Mouse (Mus musculus) forebrain, embryonic 12.5 days (tissue): ENCODE results near the gene Zfp668. TPM values are rescaled to one million over a fixed set of nuclear protein-coding genes. Genes with fewer than 3 reads are reported as not detected.
A peak's percentile ranks its signal among the peaks of the same experiment; 100 is the strongest.
"Not testable (repeated sequence)": the region's sequence is repeated elsewhere in the genome, so short reads cannot be mapped to it uniquely, and the experiment has no call there.

Source experiments
- ATAC-seq: fragments of 200-750 bp; cut with Nextera tagmentation; 2 replicates; pipeline ENCODE4 v1.8.0; 2017; ENCODE audit warnings: moderate TSS enrichment; ENCODE audit not compliant: low FRiP score
- H3K27ac ChIP-seq: fragments of 300-500 bp; sonication (generic); 2 replicates; pipeline ENCODE4 v1.5.1; 2016; ENCODE audit warnings: mild to moderate bottlenecking
- H3K27me3 ChIP-seq: fragments of 300-500 bp; sonication (generic); 2 replicates; pipeline ENCODE4 v1.6.1; 2016; ENCODE audit warnings: mild to moderate bottlenecking
- H3K36me3 ChIP-seq: fragments of 300-500 bp; sonication (generic); replicated peaks from 2 replicates; pipeline ENCODE4 v1.6.1; 2016; ENCODE audit warnings: mild to moderate bottlenecking
- H3K4me1 ChIP-seq: fragments of 300-500 bp; sonication (generic); 2 replicates; pipeline ENCODE4 v1.6.1; 2016
- H3K4me2 ChIP-seq: fragments of 300-500 bp; sonication (generic); 2 replicates; pipeline ENCODE4 v1.6.1; 2016; ENCODE audit warnings: mild to moderate bottlenecking, moderate library complexity
- H3K4me3 ChIP-seq: fragments of 300-500 bp; sonication (generic); replicated peaks from 2 replicates; pipeline ENCODE4 v1.5.1; 2016; ENCODE audit warnings: mild to moderate bottlenecking
- H3K9ac ChIP-seq: fragments of 300-500 bp; sonication (generic); 2 replicates; pipeline ENCODE4 v1.6.1; 2016; ENCODE audit warnings: mild to moderate bottlenecking
- H3K9me3 ChIP-seq: fragments of 300-500 bp; sonication (generic); 2 replicates; pipeline ENCODE4 v1.6.1; 2016
- WGBS: fragments of 180-500 bp; shearing (Covaris S2); methylation state at CpG from one replicate; pipeline ENCODE4 v1.1.7; 2016; 5-methylcytosine and 5-hydroxymethylcytosine counted together
- polyA plus RNA-seq: library from polyadenylated mRNA; unstranded; fragments of >200 nt; fragmentation: Nextera tagmentation; extraction: Ambion mirVana; gene quantifications from 2 replicates; pipeline ENCODE4 v1.2.1, GENCODE M21; 2016

The Zfp668 gene
- polyA plus RNA-seq, 1 experiment from 2014 or later = 33.9 TPM

DNA sequence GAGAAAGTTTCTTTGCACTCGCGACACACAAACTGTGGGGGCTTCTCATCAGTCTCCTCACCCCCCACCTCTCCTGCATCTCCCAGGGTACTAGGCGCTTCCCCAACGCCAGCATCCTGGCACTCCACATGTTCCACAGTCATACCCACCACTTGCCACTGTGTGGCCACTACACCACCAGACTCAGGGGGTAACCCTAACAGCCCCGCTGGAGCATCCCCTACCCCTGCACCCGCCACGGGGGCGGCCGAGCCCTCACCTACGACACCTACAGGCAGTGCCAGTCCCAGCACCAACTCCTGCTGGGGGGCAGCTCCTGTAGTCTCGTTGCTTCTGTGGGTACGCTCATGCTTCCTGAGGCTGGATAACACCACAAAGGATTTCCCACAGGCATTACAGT lies 10.2 kb downstream of the Zfp668 start:
- WGBS = 97% methylated on average over 12 of the region's 12 CpGs
- Histone ChIP-seq H3K27ac (no peak overlapping the region), H3K9me3 (no peaks in the 10 kb centered on the region), H3K4me3 (no peak overlapping the region), H3K4me1 (no peaks in the 10 kb centered on the region), H3K9ac (no peak overlapping the region), H3K36me3 (peaks cover 57% of the 10 kb centered on the region), H3K27me3 (no peaks in the 10 kb centered on the region), H3K4me2 (no peak overlapping the region)
- ATAC-seq = no peak

DNA sequence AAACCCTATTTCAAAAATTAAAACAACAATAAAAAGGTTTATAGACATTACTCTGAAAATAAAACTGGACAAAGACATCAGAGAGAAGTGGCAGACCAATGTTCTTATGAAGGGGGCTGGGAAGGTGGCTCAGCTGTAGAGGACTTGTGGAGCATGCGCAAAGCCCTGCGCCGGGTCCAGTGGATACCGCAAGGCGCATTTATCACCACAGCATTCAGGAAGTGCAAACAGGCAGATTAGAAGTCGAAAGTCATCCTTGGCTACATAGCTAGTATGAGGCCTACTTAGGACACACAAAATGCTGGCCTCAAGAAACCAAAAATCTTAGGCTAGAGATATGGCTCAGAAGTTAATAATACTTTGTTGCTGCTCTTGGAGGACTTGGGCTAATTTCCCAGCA lies 18.4 kb downstream of the Zfp668 start:
- ATAC-seq = no peak
- WGBS = 91% methylated on average over 6 of the region's 6 CpGs
- no peak overlapping the region for H3K4me2 ChIP-seq

DNA sequence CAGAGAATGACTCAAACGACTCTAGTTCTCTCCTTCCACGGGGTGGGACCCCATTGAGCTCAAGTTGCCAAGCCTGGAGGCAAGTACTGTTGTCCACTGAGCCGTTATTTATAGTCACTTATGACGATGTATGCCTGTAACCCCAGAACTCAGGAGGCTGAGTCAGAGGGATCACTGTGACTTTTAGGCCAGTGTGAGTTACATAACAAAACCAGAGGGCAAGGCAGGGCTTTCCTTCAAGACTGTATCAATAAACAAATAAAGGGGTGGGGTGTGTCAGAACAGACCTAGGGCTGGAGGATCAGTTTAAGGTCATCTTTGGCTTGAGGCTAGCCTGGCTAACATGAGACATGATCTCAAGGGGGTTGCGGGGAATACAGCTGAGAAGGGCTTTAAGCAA lies 25.7 kb downstream of the Zfp668 start:
- Histone ChIP-seq H3K9me3 (no peaks in the 10 kb centered on the region), H3K9ac (no peak overlapping the region), H3K4me2 (no peak overlapping the region), H3K27ac (no peak overlapping the region), H3K36me3 (0 out of 2 replicates have a peak, but pooled peaks cover 5% of the 10 kb centered on the region), H3K4me3 (no peak overlapping the region), H3K4me1 (no peaks in the 10 kb centered on the region), H3K27me3 (no peaks in the 10 kb centered on the region)
- WGBS = 75% methylated on average over 5 of the region's 5 CpGs
- no peak for ATAC-seq

More for the DNA sequence above, 18.4 kb downstream of the Zfp668 start:
- H3K4me3 ChIP-seq = no peak overlapping the region
- H3K27ac ChIP-seq = no peak overlapping the region
- no peaks in the 10 kb centered on the region for H3K27me3 ChIP-seq
- H3K36me3 ChIP-seq = no peaks in the 10 kb centered on the region; the same call in none of the 2 replicates
- H3K9me3 ChIP-seq = no peaks in the 10 kb centered on the region
- no peak overlapping the region for H3K9ac ChIP-seq
- H3K4me1 ChIP-seq = no peaks in the 10 kb centered on the region

DNA sequence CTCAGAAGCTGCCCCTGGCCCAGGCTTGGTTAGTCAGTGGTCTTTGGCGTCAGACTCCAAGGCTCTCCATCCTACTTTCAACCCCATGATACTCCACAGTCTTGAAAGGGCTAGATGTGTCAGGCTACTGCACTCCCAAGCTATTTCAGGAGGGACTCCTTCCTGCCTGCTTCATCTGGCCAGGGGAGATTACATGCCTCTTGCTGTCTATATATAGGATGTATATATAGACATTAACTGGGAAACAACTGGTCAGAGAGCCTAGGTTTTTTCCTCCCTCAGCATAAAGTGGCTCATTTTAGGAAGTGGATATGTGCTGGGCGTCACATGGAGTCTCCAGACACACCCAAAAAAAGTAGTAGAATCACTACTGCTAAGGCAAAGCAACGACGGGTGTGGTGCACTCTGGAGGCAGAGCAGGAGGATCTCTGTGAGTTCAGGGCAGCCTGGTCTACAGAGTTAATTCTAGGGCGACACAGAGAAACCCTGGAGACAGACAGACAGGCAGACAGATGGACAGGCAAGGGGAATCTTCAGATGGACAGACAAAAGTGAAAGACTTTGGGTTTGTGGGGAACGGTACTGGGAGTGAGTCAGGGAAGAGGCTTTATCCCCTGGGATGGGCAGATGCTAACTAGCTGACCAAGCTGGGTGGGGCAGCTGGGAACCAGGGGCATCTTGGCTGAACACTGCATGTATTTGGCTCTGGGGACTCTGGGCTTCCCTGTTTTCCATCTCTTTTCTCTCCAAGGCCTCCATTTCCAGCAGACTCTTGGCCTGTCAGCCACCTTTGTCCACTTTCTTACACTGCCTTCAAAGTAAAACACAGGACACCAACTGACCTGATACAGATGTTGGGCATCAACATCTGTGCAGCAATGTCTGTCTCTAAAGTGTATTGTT lies 26.4 kb downstream of the Zfp668 start:
- Histone ChIP-seq H3K4me3 (no peak overlapping the region), H3K4me2 (no peak overlapping the region), H3K27ac (no peak overlapping the region), H3K36me3 (0 out of 2 replicates have a peak, but pooled peaks cover 5% of the 10 kb centered on the region), H3K4me1 (no peaks in the 10 kb centered on the region), H3K9ac (no peak overlapping the region), H3K9me3 (no peaks in the 10 kb centered on the region), H3K27me3 (no peaks in the 10 kb centered on the region)
- no peak for ATAC-seq
- 71% methylated on average over 6 of the region's 6 CpGs for WGBS

DNA sequence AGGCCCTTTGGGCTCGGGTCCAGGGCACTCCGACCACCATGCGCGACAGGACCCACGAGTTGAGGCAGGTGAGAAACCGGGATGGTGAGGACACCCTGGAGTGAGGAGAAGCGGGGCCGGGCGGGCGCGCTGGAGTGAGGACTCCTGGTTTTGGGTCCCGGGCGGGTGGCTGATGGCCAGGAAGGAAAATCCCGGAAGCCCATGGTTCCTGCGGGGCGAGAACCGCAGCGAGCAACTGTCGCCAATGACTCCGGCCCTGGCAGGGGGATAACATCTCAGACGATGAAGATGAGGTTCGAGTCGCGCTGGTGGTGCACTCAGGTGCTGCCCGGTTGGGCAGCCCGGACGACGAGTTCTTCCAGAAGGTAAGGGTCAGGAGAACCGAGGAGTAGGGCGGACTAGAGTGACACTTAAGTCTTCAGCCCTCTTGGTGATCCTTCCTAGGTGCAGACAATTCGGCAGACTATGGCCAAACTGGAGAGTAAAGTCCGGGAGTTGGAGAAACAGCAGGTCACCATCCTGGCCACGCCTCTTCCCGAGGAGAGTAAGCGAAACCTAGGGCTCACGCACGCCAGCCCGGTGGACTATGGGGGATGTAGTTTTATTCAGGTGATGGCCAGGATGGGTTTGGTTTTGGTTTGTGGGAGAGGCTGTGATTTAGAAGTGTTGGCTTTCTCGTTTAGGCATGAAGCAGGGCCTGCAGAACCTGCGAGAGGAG lies 34.5 kb downstream of the Zfp668 start:
- no peaks in the 10 kb centered on the region for H3K9me3 ChIP-seq
- H3K4me1 ChIP-seq = peaks cover 11% of the 10 kb centered on the region
- peak overlapping the region; percentile 61 for H3K4me3 ChIP-seq
- WGBS = under 1% methylated on average over 40 of the region's 40 CpGs
- H3K27me3 ChIP-seq = 0 out of 2 replicates have a peak, but pooled peaks cover 5% of the 10 kb centered on the region
- H3K4me2 ChIP-seq = peak overlapping the region; percentile 99
- peak overlapping the region; percentile 63 for H3K9ac ChIP-seq
- H3K27ac ChIP-seq = peak overlapping the region; percentile 91
- 0 out of 2 replicates have a peak, but pooled peaks cover 4% of the 10 kb centered on the region for H3K36me3 ChIP-seq
- ATAC-seq = peak; percentile 69

DNA sequence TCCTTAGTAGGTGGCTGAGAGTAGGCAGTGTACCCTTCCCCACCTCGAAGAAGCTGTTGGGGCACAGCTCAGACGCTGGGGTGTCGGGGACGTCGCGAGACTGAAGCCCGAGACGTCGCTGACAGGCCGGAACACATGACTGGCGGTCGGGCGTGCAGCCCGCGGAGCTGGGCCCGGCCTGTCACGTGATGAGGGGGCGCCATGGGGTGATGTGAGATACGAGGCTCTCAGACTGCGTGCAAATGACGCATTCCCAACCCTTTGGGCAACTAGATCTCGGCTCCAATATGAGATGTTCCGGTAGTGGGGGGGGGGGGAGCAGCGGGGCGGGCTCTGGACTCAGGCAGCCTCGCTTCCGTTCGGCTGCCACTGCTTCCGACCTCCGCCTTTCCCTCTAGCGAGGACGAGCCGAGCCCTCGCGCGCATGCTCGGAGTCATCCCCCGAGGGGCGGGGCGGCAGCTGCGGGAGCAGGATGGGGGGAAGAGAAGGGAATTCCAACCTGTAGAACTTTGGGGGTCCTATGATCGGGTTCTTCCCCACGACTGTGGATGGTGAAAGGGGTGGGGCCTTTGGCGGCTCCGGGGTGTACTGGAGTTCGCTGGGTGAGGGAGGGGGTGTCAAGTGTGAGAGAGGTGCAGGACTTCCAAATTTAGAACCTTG lies 35.2 kb downstream of the Zfp668 start:
- Histone ChIP-seq H3K4me3 (peak overlapping the region; percentile 61), H3K27me3 (0 out of 2 replicates have a peak, but pooled peaks cover 5% of the 10 kb centered on the region), H3K9me3 (no peaks in the 10 kb centered on the region), H3K4me2 (peak overlapping the region; percentile 99), H3K9ac (peak overlapping the region; percentile 63), H3K36me3 (no peaks in the 10 kb centered on the region), H3K27ac (peak overlapping the region; percentile 91), H3K4me1 (peaks cover 11% of the 10 kb centered on the region)
- ATAC-seq = peak; percentile 95
- WGBS = under 1% methylated on average over 45 of the region's 46 CpGs

DNA sequence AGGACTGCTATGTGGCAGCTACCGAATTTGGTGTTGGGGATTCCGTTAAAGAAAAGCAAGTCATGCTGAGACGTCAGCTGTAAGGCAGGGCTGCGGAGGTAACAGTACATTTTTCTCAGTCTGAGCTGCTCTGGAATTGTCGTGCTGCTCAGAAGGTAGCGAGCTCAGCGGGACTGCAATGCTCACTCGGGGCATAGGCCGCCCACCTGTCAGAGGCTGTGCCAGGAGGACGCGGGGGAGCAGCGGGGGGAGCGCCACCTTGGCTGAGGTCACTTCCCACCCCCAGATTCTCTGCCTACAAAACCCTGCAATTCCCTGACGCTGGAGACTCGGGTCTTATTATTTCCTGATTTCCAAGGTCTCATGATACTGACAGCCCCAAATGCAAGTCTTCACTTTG lies 35.7 kb downstream of the Zfp668 start:
- Histone ChIP-seq H3K4me1 (peaks cover 11% of the 10 kb centered on the region), H3K36me3 (no peaks in the 10 kb centered on the region), H3K4me3 (peak overlapping the region; percentile 61), H3K27me3 (0 out of 2 replicates have a peak, but pooled peaks cover 5% of the 10 kb centered on the region), H3K9ac (peak overlapping the region; percentile 63), H3K4me2 (peak overlapping the region; percentile 99), H3K9me3 (no peaks in the 10 kb centered on the region), H3K27ac (peak overlapping the region; percentile 91)
- WGBS = 3% methylated on average over 15 of the region's 15 CpGs
- ATAC-seq = peak; percentile 13; the same call in 1 of the 2 replicates

DNA sequence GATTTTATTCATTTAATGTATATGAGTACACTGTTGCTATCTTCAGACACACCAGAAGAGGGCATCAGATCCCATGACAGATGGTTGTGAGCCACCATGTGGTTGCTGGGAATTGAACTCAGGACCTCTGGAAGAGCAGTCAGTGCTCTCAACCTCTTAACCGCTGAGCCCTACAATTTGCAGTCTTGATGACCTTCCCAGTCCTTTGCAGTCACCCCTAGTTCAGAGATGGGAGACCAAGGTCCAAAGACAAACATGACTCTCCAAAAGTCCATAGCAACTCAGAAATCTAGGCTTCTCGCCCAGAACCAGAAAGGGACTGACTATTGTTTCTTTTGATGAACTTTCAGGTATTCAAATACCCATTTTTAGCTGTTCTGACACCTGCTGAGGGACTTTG lies 36.6 kb downstream of the Zfp668 start:
- WGBS = 73% methylated on average over 2 of the region's 2 CpGs
- H3K4me3 ChIP-seq, ATAC-seq, H3K27ac ChIP-seq, H3K4me2 ChIP-seq, H3K36me3 ChIP-seq, H3K9ac ChIP-seq, H3K27me3 ChIP-seq, H3K9me3 ChIP-seq: not testable (repeated sequence)
- peaks cover 11% of the 10 kb centered on the region for H3K4me1 ChIP-seq

DNA sequence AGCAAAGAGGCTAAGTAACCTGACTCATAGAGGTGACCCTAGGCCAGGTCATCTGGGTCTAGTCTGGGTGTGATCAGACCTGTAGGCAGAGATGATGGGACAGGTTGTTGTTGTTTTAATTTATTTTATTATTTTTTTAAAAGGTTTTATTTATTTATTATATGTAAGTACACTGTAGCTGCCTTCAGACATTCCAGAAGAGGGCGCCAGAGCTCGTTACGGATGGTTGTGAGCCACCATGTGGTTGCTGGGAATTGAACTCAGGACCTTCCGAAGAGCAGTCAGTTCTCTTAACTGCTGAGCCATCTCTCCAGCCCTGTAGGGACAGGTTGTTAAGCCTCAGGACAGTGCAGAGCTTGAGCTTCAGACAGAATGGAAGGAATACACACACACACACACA lies 38.8 kb downstream of the Zfp668 start:
- not testable (repeated sequence) for H3K4me3 ChIP-seq, H3K27me3 ChIP-seq, H3K36me3 ChIP-seq, H3K9me3 ChIP-seq, ATAC-seq, H3K27ac ChIP-seq, H3K9ac ChIP-seq, H3K4me2 ChIP-seq
- WGBS = 77% methylated on average over 4 of the region's 4 CpGs
- H3K4me1 ChIP-seq = peaks cover 11% of the 10 kb centered on the region

DNA sequence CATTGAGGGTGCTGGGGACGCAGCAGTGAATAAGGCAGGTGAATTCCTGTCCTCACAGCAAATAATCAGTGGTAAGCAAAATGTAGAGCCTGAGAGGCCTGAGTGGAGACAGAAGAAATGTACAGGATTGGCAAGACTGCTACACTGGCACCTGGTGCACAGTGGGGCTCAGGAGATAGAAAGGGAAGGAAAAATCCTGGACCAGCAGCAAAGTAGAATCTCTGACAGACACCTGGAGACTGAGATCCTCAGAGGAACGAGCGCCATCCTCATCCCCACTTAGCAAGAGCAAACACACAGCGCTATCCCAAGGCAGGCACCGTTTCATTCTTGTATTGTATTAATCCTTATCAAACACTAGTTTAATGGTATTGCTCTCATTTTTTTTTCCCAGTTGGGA lies 39.2 kb downstream of the Zfp668 start:
- 95% methylated on average over 5 of the region's 5 CpGs for WGBS
- H3K9me3 ChIP-seq = no peaks in the 10 kb centered on the region
- no peak for ATAC-seq
- H3K27ac ChIP-seq = no peak overlapping the region
- H3K27me3 ChIP-seq = 0 out of 2 replicates have a peak, but pooled peaks cover 5% of the 10 kb centered on the region
- H3K36me3 ChIP-seq = no peaks in the 10 kb centered on the region
- H3K4me2 ChIP-seq = no peak overlapping the region
- no peak overlapping the region for H3K4me3 ChIP-seq
- peaks cover 8% of the 10 kb centered on the region for H3K4me1 ChIP-seq
- H3K9ac ChIP-seq = no peak overlapping the region

DNA sequence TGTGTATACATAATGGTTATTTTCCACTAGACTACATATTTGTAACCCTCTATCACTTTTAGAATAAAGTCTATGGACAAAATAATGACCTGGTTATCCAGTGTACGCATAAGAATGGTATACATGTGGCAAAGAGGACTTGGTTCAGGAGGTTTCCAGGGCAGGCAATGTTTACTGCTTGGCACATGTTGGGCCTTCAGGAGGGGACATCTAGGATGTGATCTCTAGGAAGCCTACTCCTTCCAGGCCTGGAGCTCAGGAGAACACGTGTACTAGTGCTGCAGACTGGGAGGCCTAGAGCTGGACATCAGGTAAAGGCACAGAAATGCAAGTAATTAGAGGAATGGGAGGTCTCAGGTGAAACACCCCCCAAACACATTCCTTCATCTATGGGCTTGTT lies 41.1 kb downstream of the Zfp668 start:
- Histone ChIP-seq H3K4me1 (peaks cover under 1% of the 10 kb centered on the region), H3K4me3 (no peak overlapping the region), H3K9me3 (no peaks in the 10 kb centered on the region), H3K9ac (no peak overlapping the region), H3K4me2 (no peak overlapping the region), H3K36me3 (no peaks in the 10 kb centered on the region), H3K27ac (no peak overlapping the region), H3K27me3 (0 out of 2 replicates have a peak, but pooled peaks cover 5% of the 10 kb centered on the region)
- no peak for ATAC-seq
- 83% methylated on average over 2 of the region's 2 CpGs for WGBS
